Mouse (Mus musculus) kidney, adult 2 months (tissue): ENCODE results near the gene Dynlrb1.

Experiments
- CTCF ChIP-seq: fragments of 200-500 bp; conservative IDR thresholded peaks from 2 replicates; pipeline ENCODE4 v1.5.1; 2011; ENCODE audit warnings: low read depth, mild to moderate bottlenecking, control low read depth, low read length, moderate library complexity, mixed read lengths; ENCODE audit not compliant: insufficient read depth, insufficient read length
- POLR2A ChIP-seq: fragments of 200-500 bp; IDR thresholded peaks from one replicate; pipeline ENCODE4 v1.6.1; 2011; ENCODE audit warnings: low read depth, low read length, control low read depth

- TF ChIP-seq POLR2A, result no peak
- TF ChIP-seq CTCF, result no peak
Observed at GRCm38 (mm10) chr2:155237276-155237675, 943 bp downstream of the Dynlrb1 start.
